Mouse (Mus musculus): ENCODE measurements around the gene Tal1.

The Tal1 gene

GRCm38 (mm10) chr4:115056371-115056920, at the start of gene Tal1:
Gene Tal1 (plus strand): TSS chr4:115056426.
- DNase-seq: peak; percentile 23

- DNase-seq: no peak
Observed at GRCm38 (mm10) chr4:115014276-115014675, 42.0 kb upstream of the Tal1 start.

GRCm38 (mm10) chr4:115019997-115020396, 36.2 kb upstream of the Tal1 start:
- DNase-seq: no peak

GRCm38 (mm10) chr4:115035043-115035442, 21.2 kb upstream of the Tal1 start:
- DNase-seq: no peak

- peak; percentile 60 for DNase-seq
Observed at GRCm38 (mm10) chr4:115038242-115038641, 18.0 kb upstream of the Tal1 start.

GRCm38 (mm10) chr4:115045621-115046020, 10.6 kb upstream of the Tal1 start:
- DNase-seq: no peak

GRCm38 (mm10) chr4:115047750-115048149, 8.5 kb upstream of the Tal1 start:
- DNase-seq: peak; percentile 82

- DNase-seq: no peak
Observed at GRCm38 (mm10) chr4:115048190-115048589, 8.0 kb upstream of the Tal1 start.

GRCm38 (mm10) chr4:115051245-115051644, 5.0 kb upstream of the Tal1 start:
- no peak for DNase-seq

GRCm38 (mm10) chr4:115052343-115053005, 3.8 kb upstream of the Tal1 start:
- DNase-seq: no peak

- no peak for DNase-seq
Observed at GRCm38 (mm10) chr4:115055044-115055443, 1.2 kb upstream of the Tal1 start.

GRCm38 (mm10) chr4:115055691-115056090, 535 bp upstream of the Tal1 start:
- DNase-seq: no peak

- DNase-seq: peak; percentile 27
Observed at GRCm38 (mm10) chr4:115056921-115057673, 871 bp downstream of the Tal1 start.

- no peak for DNase-seq
Observed at GRCm38 (mm10) chr4:115057674-115058316, 1.6 kb downstream of the Tal1 start.

- DNase-seq: no peak
Observed at GRCm38 (mm10) chr4:115058317-115058761, 2.1 kb downstream of the Tal1 start.

- no peak for DNase-seq
Observed at GRCm38 (mm10) chr4:115058871-115059590, 2.8 kb downstream of the Tal1 start.

- DNase-seq: no peak
Observed at GRCm38 (mm10) chr4:115059871-115060270, 3.6 kb downstream of the Tal1 start.

- no peak for DNase-seq
Observed at GRCm38 (mm10) chr4:115060753-115061152, 4.5 kb downstream of the Tal1 start.

GRCm38 (mm10) chr4:115062540-115062874, 6.3 kb downstream of the Tal1 start:
- no peak for DNase-seq

GRCm38 (mm10) chr4:115062875-115063517, 6.8 kb downstream of the Tal1 start:
- peak; percentile 61 for DNase-seq

- DNase-seq: no peak
Observed at GRCm38 (mm10) chr4:115063518-115064239, 7.5 kb downstream of the Tal1 start.

GRCm38 (mm10) chr4:115071668-115072067, 15.4 kb downstream of the Tal1 start:
- no peak for DNase-seq
